Mouse (Mus musculus): ENCODE data around the gene Fcgr2b. TPM values are rescaled to one million over a fixed set of nuclear protein-coding genes. Genes with fewer than 3 reads are reported as not detected.
"Not testable (repeated sequence)": the region's sequence is repeated elsewhere in the genome, so short reads cannot be mapped to it uniquely, and the experiment has no call there.

The Fcgr2b gene
- polyA plus RNA-seq, 1 experiment from 2014 or later: 3.2 TPM

GRCm38 (mm10) chr1:170975350-170975749, 997 bp downstream of the Fcgr2b start:
- not testable (repeated sequence) for H3K9me3 ChIP-seq; H3K4me2 ChIP-seq; ATAC-seq (ENCODE audit: insufficient number of reproducible peaks, low FRiP score, low TSS enrichment, low read depth); H3K9ac ChIP-seq; H3K27me3 ChIP-seq; H3K4me3 ChIP-seq; H3K4me1 ChIP-seq; H3K27ac ChIP-seq; H3K36me3 ChIP-seq
- 76% methylated on average over 2 of the region's 2 CpGs for WGBS

- H3K27me3 ChIP-seq: no peaks in the 10 kb centered on the region
- no peak overlapping the region for H3K4me3 ChIP-seq
- no peaks in the 10 kb centered on the region for H3K4me1 ChIP-seq
- H3K9ac ChIP-seq: no peak overlapping the region
- H3K4me2 ChIP-seq: no peak overlapping the region
- 98% methylated on average over 2 of the region's 2 CpGs for WGBS
- no peak for ATAC-seq (ENCODE audit: insufficient number of reproducible peaks, low FRiP score, low TSS enrichment, low read depth)
- H3K27ac ChIP-seq: no peak overlapping the region
- no peaks in the 10 kb centered on the region for H3K36me3 ChIP-seq
- H3K9me3 ChIP-seq: no peaks in the 10 kb centered on the region
Observed at GRCm38 (mm10) chr1:170974736-170975135, 1.6 kb downstream of the Fcgr2b start.

- no peak for ATAC-seq (ENCODE audit: insufficient number of reproducible peaks, low FRiP score, low TSS enrichment, low read depth)
- Histone ChIP-seq H3K9ac (no peak overlapping the region), H3K36me3 (no peaks in the 10 kb centered on the region), H3K4me1 (no peaks in the 10 kb centered on the region), H3K4me3 (no peak overlapping the region), H3K4me2 (no peak overlapping the region), H3K9me3 (no peaks in the 10 kb centered on the region), H3K27ac (no peak overlapping the region), H3K27me3 (no peaks in the 10 kb centered on the region)
- 88% methylated on average over 8 of the region's 8 CpGs for WGBS
Observed at GRCm38 (mm10) chr1:170974171-170974570, 2.2 kb downstream of the Fcgr2b start.

- WGBS: 72% methylated on average over 4 of the region's 4 CpGs
- no peak for ATAC-seq (ENCODE audit: insufficient number of reproducible peaks, low FRiP score, low TSS enrichment, low read depth)
- no peak overlapping the region for H3K4me3 ChIP-seq
- no peak overlapping the region for H3K27ac ChIP-seq
- H3K9ac ChIP-seq: no peak overlapping the region
- no peaks in the 10 kb centered on the region for H3K36me3 ChIP-seq
- no peaks in the 10 kb centered on the region for H3K4me1 ChIP-seq
- no peak overlapping the region for H3K4me2 ChIP-seq
- H3K9me3 ChIP-seq: no peaks in the 10 kb centered on the region
- no peaks in the 10 kb centered on the region for H3K27me3 ChIP-seq
Observed at GRCm38 (mm10) chr1:170972936-170973335, 3.4 kb downstream of the Fcgr2b start.

GRCm38 (mm10) chr1:170972494-170972893, 3.9 kb downstream of the Fcgr2b start:
- H3K27ac ChIP-seq: no peak overlapping the region
- WGBS: 83% methylated on average over 6 of the region's 6 CpGs
- no peaks in the 10 kb centered on the region for H3K9me3 ChIP-seq
- H3K4me3 ChIP-seq: no peak overlapping the region
- H3K27me3 ChIP-seq: no peaks in the 10 kb centered on the region
- H3K4me2 ChIP-seq: no peak overlapping the region
- H3K36me3 ChIP-seq: no peaks in the 10 kb centered on the region
- ATAC-seq (ENCODE audit: insufficient number of reproducible peaks, low FRiP score, low TSS enrichment, low read depth): no peak
- no peaks in the 10 kb centered on the region for H3K4me1 ChIP-seq
- no peak overlapping the region for H3K9ac ChIP-seq

- Histone ChIP-seq H3K27me3 (no peaks in the 10 kb centered on the region), H3K36me3 (no peaks in the 10 kb centered on the region), H3K9me3 (no peaks in the 10 kb centered on the region), H3K27ac (no peak overlapping the region), H3K9ac (no peak overlapping the region), H3K4me1 (no peaks in the 10 kb centered on the region), H3K4me2 (no peak overlapping the region), H3K4me3 (no peak overlapping the region)
- WGBS: 61% methylated on average over 1 of the region's 1 CpGs
- ATAC-seq (ENCODE audit: insufficient number of reproducible peaks, low FRiP score, low TSS enrichment, low read depth): no peak
Observed at GRCm38 (mm10) chr1:170968576-170968975, 7.8 kb downstream of the Fcgr2b start.

- Histone ChIP-seq H3K4me3 (no peak overlapping the region), H3K36me3 (no peaks in the 10 kb centered on the region), H3K4me1 (no peaks in the 10 kb centered on the region), H3K4me2 (no peak overlapping the region), H3K27me3 (no peaks in the 10 kb centered on the region), H3K9me3 (no peaks in the 10 kb centered on the region), H3K27ac (no peak overlapping the region), H3K9ac (no peak overlapping the region)
- ATAC-seq (ENCODE audit: insufficient number of reproducible peaks, low FRiP score, low TSS enrichment, low read depth): no peak
- WGBS: 76% methylated on average over 3 of the region's 3 CpGs
Observed at GRCm38 (mm10) chr1:170967581-170967980, 8.8 kb downstream of the Fcgr2b start.

- WGBS: 69% methylated on average over 7 of the region's 7 CpGs
- no peak for ATAC-seq (ENCODE audit: insufficient number of reproducible peaks, low FRiP score, low TSS enrichment, low read depth)
- no peaks in the 10 kb centered on the region for H3K36me3 ChIP-seq
- H3K27me3 ChIP-seq: no peaks in the 10 kb centered on the region
- H3K9me3 ChIP-seq: no peaks in the 10 kb centered on the region
- no peaks in the 10 kb centered on the region for H3K4me1 ChIP-seq
- H3K27ac ChIP-seq: no peak overlapping the region
- H3K4me3 ChIP-seq: no peak overlapping the region
- no peak overlapping the region for H3K4me2 ChIP-seq
- H3K9ac ChIP-seq: no peak overlapping the region
Observed at GRCm38 (mm10) chr1:170963087-170963486, 13.3 kb downstream of the Fcgr2b start.

GRCm38 (mm10) chr1:170962301-170962700, 14.0 kb downstream of the Fcgr2b start:
- Histone ChIP-seq H3K27ac (no peak overlapping the region), H3K27me3 (no peaks in the 10 kb centered on the region), H3K9ac (no peak overlapping the region), H3K9me3 (no peaks in the 10 kb centered on the region), H3K4me1 (no peaks in the 10 kb centered on the region), H3K36me3 (no peaks in the 10 kb centered on the region), H3K4me2 (no peak overlapping the region), H3K4me3 (no peak overlapping the region)
- 73% methylated on average over 2 of the region's 2 CpGs for WGBS
- ATAC-seq (ENCODE audit: insufficient number of reproducible peaks, low FRiP score, low TSS enrichment, low read depth): no peak

GRCm38 (mm10) chr1:170961101-170961500, 15.2 kb downstream of the Fcgr2b start:
- Histone ChIP-seq H3K27me3 (no peaks in the 10 kb centered on the region), H3K4me1 (no peaks in the 10 kb centered on the region), H3K27ac (no peak overlapping the region), H3K4me3 (no peak overlapping the region), H3K4me2 (no peak overlapping the region), H3K9me3 (no peaks in the 10 kb centered on the region), H3K36me3 (no peaks in the 10 kb centered on the region), H3K9ac (no peak overlapping the region)
- ATAC-seq (ENCODE audit: insufficient number of reproducible peaks, low FRiP score, low TSS enrichment, low read depth): no peak
- WGBS: 72% methylated on average over 6 of the region's 6 CpGs

- H3K4me1 ChIP-seq: no peaks in the 10 kb centered on the region
- H3K27ac ChIP-seq: no peak overlapping the region
- H3K27me3 ChIP-seq: no peaks in the 10 kb centered on the region
- H3K36me3 ChIP-seq: no peaks in the 10 kb centered on the region
- 60% methylated on average over 2 of the region's 2 CpGs for whole genome bisulfite sequencing
- no peak overlapping the region for H3K9ac ChIP-seq
- H3K9me3 ChIP-seq: no peaks in the 10 kb centered on the region
- no peak overlapping the region for H3K4me3 ChIP-seq
- no peak overlapping the region for H3K4me2 ChIP-seq
- ATAC-seq (ENCODE audit: insufficient number of reproducible peaks, low FRiP score, low TSS enrichment, low read depth): no peak
Observed at GRCm38 (mm10) chr1:170959791-170960190, 16.6 kb downstream of the Fcgr2b start.

- H3K4me2 ChIP-seq: no peak overlapping the region
- H3K27ac ChIP-seq: no peak overlapping the region
- H3K9ac ChIP-seq: no peak overlapping the region
- H3K27me3 ChIP-seq: no peaks in the 10 kb centered on the region
- H3K4me3 ChIP-seq: no peak overlapping the region
- H3K4me1 ChIP-seq: no peaks in the 10 kb centered on the region
- no peak for ATAC-seq (ENCODE audit: insufficient number of reproducible peaks, low FRiP score, low TSS enrichment, low read depth)
- H3K9me3 ChIP-seq: no peaks in the 10 kb centered on the region
- no peaks in the 10 kb centered on the region for H3K36me3 ChIP-seq
- WGBS: 64% methylated on average over 3 of the region's 3 CpGs
Observed at GRCm38 (mm10) chr1:170958225-170958624, 18.1 kb downstream of the Fcgr2b start.

GRCm38 (mm10) chr1:170953192-170953591, 23.2 kb downstream of the Fcgr2b start:
- Histone ChIP-seq H3K27ac (no peak overlapping the region), H3K36me3 (no peaks in the 10 kb centered on the region), H3K4me2 (no peak overlapping the region), H3K9ac (no peak overlapping the region), H3K9me3 (no peaks in the 10 kb centered on the region), H3K4me1 (no peaks in the 10 kb centered on the region), H3K4me3 (no peak overlapping the region), H3K27me3 (no peaks in the 10 kb centered on the region)
- WGBS: 87% methylated on average over 2 of the region's 2 CpGs
- no peak for ATAC-seq (ENCODE audit: insufficient number of reproducible peaks, low FRiP score, low TSS enrichment, low read depth)
